Mouse (Mus musculus) urinary bladder, postnatal 4 days (tissue): ENCODE measurements at regions not wholly inside any gene's neighbourhood (a gene's known extent, or its start where the extent isn't known, plus 50 kb on each side); places are given as distances from the start of the nearest gene placed in this dataset.
"Not testable (repeated sequence)": the region's sequence is repeated elsewhere in the genome, so short reads cannot be mapped to it uniquely, and the experiment has no call there.

ENCODE experiments used
- DNase-seq, 2 experiments: peaks; one replicate each; pipeline ENCODE4 v3.0.0; 2021 to 2022; ENCODE audit warnings: low spot score in 2 of 2

GRCm38 (mm10) chrX:170809909-170810308 lies 137.5 kb downstream of the Asmt start:
- peak in 1 of 2 experiments; percentile 47 for DNase-seq

GRCm38 (mm10) chrX:170815381-170815780 lies 142.9 kb downstream of the Asmt start:
- peak in 1 of 2 experiments; percentile 26 for DNase-seq

- DNase-seq = peak in 1 of 2 experiments; percentile 35
These were observed 168.7 kb downstream of the Asmt start for GRCm38 (mm10) chrX:170841108-170841507.

- peak in 1 of 2 experiments; percentile 20 for DNase-seq
These were observed 169.1 kb downstream of the Asmt start for GRCm38 (mm10) chrX:170841551-170841950.

- peak in 1 of 2 experiments; percentile 19 for DNase-seq
These were observed 170.5 kb downstream of the Asmt start for GRCm38 (mm10) chrX:170842878-170843465.

- not testable (repeated sequence) for DNase-seq
These were observed 204.2 kb downstream of the Asmt start for GRCm38 (mm10) chrX:170876616-170877015.

- peak in 1 of 2 experiments; percentile 14 for DNase-seq
These were observed 208.4 kb downstream of the Asmt start for GRCm38 (mm10) chrX:170880864-170881263.
